Mouse (Mus musculus) megakaryocyte, adult 5-6 weeks (primary cell): ENCODE results near the gene 1600002K03Rik. TPM values are rescaled to one million over a fixed set of nuclear protein-coding genes. Genes with fewer than 3 reads are reported as not detected.
"Not testable (repeated sequence)": the region's sequence is repeated elsewhere in the genome, so short reads cannot be mapped to it uniquely, and the experiment has no call there.

Experiments used
- ATAC-seq: 2 replicates; pipeline ENCODE4 v1.8.0; 2016; ENCODE audit warnings: mild to moderate bottlenecking, inconsistent platforms; ENCODE audit not compliant: poor library complexity, severe bottlenecking
- total RNA-seq, 2 experiments: library from RNA; stranded (forward) in 1 of 2; stranded (reverse) in 1 of 2; fragments of 153-499, 151-499 nt in 1 of 2; fragments of 221-1000, 200-1000 nt in 1 of 2; gene quantifications; 2 replicates each; pipeline versions ENCODE4 v1.2.3 to v1.2.4; 2015 to 2017

Gene 1600002K03Rik
- total RNA-seq, 2 experiments from 2014 or later = 18.8 to 21.0 TPM

GRCm38 (mm10) chr10:80164998-80165344 lies 7.8 kb upstream of the 1600002K03Rik start:
- ATAC-seq = peak; percentile 65

- ATAC-seq = no peak
Observed at GRCm38 (mm10) chr10:80165392-80166128, 7.2 kb upstream of the 1600002K03Rik start, which contains the start of gene Cirbp. Gene Cirbp, plus strand, starts transcription at chr10:80165985.

GRCm38 (mm10) chr10:80166136-80166535 lies 6.6 kb upstream of the 1600002K03Rik start:
- not testable (repeated sequence) for ATAC-seq

DNA sequence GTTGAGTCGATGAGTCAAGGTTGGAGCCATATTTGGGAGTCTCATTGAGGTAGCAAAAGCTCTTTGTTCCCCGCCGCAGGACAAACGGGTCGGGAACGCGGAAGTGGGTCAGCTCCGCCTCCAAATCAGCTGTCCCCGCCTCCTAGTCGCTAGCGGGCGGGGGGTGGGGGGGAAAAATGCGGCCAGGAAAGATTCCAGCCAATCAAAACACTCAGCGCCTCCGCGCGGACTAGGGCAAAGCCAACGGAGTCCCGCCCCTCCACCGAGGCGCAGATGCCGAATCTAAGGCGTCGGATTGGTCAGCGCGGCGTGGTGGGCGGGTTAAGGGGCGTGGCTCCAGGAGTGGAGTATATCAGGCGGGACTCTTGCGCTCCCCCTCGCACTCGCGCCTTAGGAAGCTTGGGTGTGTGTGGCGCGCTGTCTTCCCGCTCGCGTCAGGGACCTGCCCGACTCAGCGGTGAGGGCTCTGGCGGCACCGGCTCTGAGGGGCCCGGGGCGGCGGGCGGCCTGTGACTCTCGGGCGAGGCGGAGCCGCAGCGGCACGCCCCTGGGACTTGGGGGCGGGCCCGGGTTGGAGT lies 5.2 kb upstream of the 1600002K03Rik start:
- ATAC-seq = peak; percentile 76

DNA sequence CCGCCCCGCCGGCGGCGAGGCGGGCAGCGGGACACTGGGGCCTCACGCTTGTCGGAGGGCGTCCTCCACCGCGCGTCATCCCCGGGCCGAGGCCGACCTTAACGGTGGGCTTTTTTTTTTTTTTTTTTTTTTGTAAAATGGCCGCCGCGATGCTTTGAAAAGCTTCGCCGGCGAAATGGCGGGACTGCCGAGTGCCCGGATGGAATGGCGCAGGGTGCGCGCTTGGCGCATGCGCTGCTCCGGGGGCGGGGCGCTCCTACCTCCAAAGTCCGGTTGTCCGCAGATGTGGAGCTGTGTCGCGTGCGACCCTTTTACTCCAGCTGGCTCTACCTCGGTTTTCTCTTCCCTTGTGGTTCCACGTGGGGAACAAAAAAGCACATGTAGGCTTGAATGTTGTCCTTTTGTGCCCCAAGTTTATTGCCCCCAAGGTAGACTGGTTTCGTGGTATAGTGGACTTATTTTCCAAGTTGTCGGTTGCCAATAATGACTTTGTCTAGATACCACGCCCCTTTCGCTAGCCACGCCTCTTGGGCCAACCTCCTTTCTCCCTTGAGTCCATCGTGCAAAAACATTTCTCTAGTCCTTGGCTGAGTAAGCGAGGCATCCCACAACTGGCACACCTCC lies 4.6 kb upstream of the 1600002K03Rik start:
- peak; percentile 23 for ATAC-seq

DNA sequence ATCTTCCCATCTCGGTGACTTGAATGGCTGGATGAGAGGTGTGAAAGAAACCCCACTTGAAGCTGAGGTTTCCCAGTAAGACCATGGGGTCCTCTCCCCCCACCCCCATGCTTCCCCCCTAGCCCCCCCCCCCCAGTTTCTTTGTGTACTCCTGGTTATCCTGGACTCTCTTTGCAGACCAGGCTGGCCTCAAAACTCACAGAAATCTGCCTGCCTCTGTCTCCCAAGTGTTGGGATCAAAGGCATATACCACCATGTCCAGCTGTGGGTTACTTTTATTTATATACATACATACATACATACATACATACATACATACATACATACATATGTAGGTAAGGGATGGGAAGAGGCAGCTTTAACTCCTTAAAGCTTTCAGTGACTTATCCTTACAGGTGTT lies 3.7 kb upstream of the 1600002K03Rik start:
- ATAC-seq = no peak

- ATAC-seq = no peak
Observed at GRCm38 (mm10) chr10:80169651-80170050, 3.1 kb upstream of the 1600002K03Rik start.

DNA sequence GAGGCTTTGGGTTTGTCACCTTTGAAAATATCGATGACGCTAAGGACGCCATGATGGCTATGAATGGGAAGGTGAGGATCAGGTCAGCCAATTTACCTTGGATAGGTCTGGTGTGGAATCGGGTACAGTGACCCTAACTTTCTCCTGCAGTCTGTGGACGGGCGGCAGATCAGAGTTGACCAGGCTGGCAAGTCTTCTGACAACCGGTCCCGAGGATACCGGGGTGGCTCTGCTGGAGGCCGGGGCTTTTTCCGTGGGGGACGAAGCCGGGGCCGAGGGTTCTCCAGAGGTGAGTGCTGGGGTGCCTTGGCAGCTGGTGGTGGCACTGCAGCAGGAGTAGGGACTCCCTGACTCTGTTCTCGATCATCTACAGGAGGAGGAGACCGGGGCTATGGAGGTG lies 2.7 kb upstream of the 1600002K03Rik start:
- no peak for ATAC-seq

- no peak for ATAC-seq
Observed at GRCm38 (mm10) chr10:80170601-80171021, 2.1 kb upstream of the 1600002K03Rik start.

DNA sequence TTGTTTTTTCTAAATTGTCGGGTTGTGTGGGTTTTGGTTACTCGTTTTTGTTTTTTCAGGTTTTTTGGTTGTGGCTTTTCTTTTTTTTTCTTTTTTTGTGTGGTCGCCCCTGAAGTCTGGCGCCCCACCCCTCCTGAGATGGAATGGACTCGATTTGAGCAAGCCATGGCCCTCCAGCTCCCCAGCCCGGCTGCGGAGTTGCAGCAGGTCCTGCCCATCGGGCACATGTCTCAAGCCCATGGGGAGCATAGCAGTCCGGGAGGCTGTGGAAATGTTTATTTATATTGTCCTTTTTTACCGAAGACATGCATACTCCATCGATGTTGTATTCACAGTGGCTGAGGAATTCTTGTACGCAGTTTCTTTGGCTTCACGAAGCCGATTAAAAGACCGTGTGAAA lies 1.5 kb upstream of the 1600002K03Rik start:
- no peak for ATAC-seq

- ATAC-seq = no peak
Observed at GRCm38 (mm10) chr10:80171760-80172526, 801 bp upstream of the 1600002K03Rik start.

- ATAC-seq = no peak
Observed at GRCm38 (mm10) chr10:80173358-80173757, 614 bp downstream of the 1600002K03Rik start.

DNA sequence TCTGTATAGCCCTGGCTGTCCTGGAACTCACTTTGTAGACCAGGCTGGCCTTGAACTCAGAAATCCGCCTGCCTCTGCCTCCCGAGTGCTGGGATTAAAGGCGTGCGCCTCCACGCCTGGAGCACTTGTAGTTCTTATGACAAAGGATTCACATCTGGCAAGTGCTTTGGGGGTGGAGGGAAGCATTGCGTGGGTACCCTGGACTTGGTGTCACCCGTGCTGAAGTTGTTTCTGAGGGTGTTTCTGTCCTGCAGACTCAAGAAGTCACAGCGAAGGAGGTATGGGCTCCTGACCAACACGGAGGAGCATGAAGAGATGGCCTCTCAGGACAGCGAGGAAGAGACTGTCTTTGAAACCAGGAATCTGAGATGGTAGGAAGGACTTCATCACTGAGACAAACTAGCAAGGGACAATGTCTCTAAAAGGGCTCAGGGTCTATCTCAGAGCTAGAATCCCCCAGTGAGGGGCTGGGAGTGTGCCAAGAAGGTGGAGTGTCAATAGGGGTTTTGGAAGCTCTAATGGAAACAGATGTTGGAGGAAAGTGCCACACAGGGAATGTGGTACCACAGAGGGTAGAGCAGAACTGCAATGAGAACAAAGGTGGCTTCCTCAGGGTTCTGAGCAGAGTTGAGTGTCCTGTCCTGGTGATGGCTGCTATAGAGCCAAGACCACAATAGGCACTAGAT lies 1.4 kb downstream of the 1600002K03Rik start:
- ATAC-seq = no peak

DNA sequence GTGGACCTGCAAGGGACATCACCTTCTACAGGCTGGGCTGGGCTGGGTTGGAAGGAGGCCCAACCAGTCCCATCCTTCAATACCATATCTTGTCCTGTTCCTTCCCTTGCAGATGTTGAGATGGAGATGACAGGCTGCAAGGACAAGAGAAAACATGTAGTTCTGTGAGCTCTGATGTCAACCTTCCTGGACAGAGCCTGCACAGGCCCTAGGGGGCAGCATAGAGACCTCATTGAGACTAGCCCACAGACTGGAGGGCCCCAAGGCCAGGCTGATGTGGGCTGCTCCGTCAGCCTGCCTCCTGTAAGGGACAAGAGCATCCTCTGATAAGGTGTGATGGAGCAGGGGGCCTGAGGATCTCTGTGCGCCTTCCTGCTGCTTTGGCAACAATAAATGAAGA lies 2.0 kb downstream of the 1600002K03Rik start:
- ATAC-seq = 0 out of 2 replicates have a peak, but pooled peaks have one; percentile 37

- ATAC-seq = 0 out of 2 replicates have a peak, but pooled peaks have one; percentile 21
Observed at GRCm38 (mm10) chr10:80175536-80176269, 3.0 kb downstream of the 1600002K03Rik start.

- no peak for ATAC-seq
Observed at GRCm38 (mm10) chr10:80176270-80176834, 3.6 kb downstream of the 1600002K03Rik start.

DNA sequence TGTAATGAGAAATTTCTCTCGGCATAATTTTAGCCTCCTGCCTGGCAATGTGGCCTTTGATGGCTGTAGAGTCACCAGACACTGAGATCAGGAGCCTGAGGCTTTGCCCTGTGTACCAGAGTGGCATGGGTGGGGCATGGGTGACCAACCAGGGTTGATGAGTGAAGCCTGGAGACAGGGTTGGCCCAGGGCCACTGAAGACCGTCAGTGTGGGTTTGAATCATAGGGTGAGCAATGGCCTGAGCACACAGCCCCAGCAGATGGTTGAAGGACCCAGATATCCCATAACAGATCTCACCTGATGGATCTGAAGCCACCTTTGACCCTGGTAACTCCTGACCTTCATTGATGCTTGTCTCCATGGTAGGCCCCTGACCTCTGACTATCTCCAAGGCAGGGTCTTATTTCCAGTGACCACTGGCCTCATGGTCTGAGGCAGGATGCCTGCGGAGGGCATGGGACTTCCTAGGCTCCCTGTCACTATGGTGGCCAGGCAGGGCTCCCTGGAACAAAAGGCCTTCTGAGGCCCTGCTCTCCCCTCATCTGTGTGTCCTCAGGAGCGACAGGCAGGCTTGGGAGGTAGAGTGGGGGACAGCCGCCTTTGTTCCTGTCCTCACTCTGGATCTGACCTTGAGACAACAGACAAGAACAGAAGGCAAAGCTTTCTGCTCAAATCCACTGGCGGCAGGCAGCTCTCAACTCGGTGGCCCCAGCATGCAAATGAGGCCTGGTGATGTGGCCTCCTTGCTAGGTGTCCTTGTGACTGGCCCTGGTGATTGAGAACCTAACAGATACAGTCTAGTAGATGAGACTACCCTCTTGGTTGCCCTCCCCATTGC lies 4.9 kb downstream of the 1600002K03Rik start:
- no peak for ATAC-seq
